Mouse (Mus musculus) ES-Bruce4 (cell line): ENCODE measurements around the gene Ptk7. TPM values are rescaled to one million over a fixed set of nuclear protein-coding genes. Genes with fewer than 3 reads are reported as not detected.

Source experiments
- H3K27ac ChIP-seq: 2 replicates; pipeline ENCODE4 v1.5.1; 2012; ENCODE audit warnings: low read length, inconsistent platforms; ENCODE audit not compliant: insufficient read depth
- H3K27me3 ChIP-seq: 2 replicates; pipeline ENCODE4 v1.6.1; 2012; ENCODE audit warnings: mild to moderate bottlenecking, low read length, inconsistent platforms; ENCODE audit not compliant: control insufficient read depth, poor library complexity, insufficient read depth, severe bottlenecking
- H3K36me3 ChIP-seq: 2 replicates; pipeline ENCODE4 v1.6.1; 2012; ENCODE audit warnings: inconsistent platforms, mild to moderate bottlenecking, low read length, moderate library complexity; ENCODE audit not compliant: control insufficient read depth, poor library complexity, insufficient read depth, severe bottlenecking
- H3K4me1 ChIP-seq: one replicate; pipeline ENCODE4 v1.8.1; 2011; ENCODE audit warnings: low read length; ENCODE audit not compliant: control insufficient read depth, insufficient read depth
- H3K4me3 ChIP-seq: 2 replicates; pipeline ENCODE4 v1.5.1; 2011; ENCODE audit warnings: low read depth, mild to moderate bottlenecking, low read length
- H3K9ac ChIP-seq: 2 replicates; pipeline ENCODE4 v1.6.1; 2012; ENCODE audit warnings: low read depth, mild to moderate bottlenecking, inconsistent platforms; ENCODE audit not compliant: poor library complexity, severe bottlenecking
- H3K9me3 ChIP-seq: replicated peaks from 2 replicates; pipeline ENCODE4 v1.6.1; 2012; ENCODE audit warnings: mild to moderate bottlenecking, low read length, inconsistent platforms; ENCODE audit not compliant: control insufficient read depth, poor library complexity, insufficient read depth, severe bottlenecking
- CTCF ChIP-seq: IDR thresholded peaks from one replicate; pipeline ENCODE4 v1.8.1; 2011; ENCODE audit warnings: low read depth, low read length
- EP300 ChIP-seq: IDR thresholded peaks from 2 replicates; pipeline ENCODE4 v1.6.1; 2011; ENCODE audit warnings: low read depth, low read length; ENCODE audit not compliant: insufficient read depth
- POLR2A ChIP-seq: IDR thresholded peaks from one replicate; pipeline ENCODE4 v1.8.1; 2011; ENCODE audit warnings: low read length; ENCODE audit not compliant: insufficient read depth
- polyA plus RNA-seq: library from polyadenylated mRNA; stranded (reverse); fragments of >200 nt; gene quantifications from 2 replicates; pipeline ENCODE4 v1.2.4, GENCODE M21; 2011; ENCODE audit warnings: low read depth; ENCODE audit not compliant: missing spikeins, insufficient read depth, insufficient read length

Gene Ptk7
- polyA plus RNA-seq, 1 experiment, result 110 TPM

DNA sequence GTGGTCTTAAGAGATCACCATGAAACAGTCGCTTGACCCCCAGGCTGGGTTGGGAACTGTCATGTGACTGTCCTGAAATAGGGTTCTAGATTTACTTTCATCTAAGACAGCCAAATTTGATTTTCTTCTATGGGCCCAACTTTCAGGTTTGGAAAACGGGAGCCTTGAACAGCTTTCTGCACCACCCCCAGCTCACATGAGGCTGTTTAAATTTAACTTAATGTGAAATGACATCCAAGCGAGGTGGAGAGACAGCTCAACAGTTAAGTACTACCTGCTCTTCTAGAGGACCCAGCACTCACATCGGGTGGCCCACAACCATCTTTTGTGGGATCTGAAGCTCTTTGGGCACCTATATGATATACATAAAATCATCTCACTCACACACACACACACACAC, 30.3 kb downstream of the Ptk7 start:
- H3K9me3 ChIP-seq, result no peaks in the 10 kb centered on the region
- H3K9ac ChIP-seq, result no peak overlapping the region
- H3K36me3 ChIP-seq, result no peaks in the 10 kb centered on the region
- no peak overlapping the region for H3K27ac ChIP-seq
- H3K4me3 ChIP-seq, result no peak overlapping the region
- TF ChIP-seq EP300 (no peak), CTCF (no peak), POLR2A (no peak)
- H3K27me3 ChIP-seq, result no peaks in the 10 kb centered on the region
- peaks cover 8% of the 10 kb centered on the region for H3K4me1 ChIP-seq

- Histone ChIP-seq H3K27ac (no peak overlapping the region), H3K27me3 (no peaks in the 10 kb centered on the region), H3K36me3 (no peaks in the 10 kb centered on the region)
These were observed 31.3 kb downstream of the Ptk7 start for GRCm38 (mm10) chr17:46597956-46598355.

DNA sequence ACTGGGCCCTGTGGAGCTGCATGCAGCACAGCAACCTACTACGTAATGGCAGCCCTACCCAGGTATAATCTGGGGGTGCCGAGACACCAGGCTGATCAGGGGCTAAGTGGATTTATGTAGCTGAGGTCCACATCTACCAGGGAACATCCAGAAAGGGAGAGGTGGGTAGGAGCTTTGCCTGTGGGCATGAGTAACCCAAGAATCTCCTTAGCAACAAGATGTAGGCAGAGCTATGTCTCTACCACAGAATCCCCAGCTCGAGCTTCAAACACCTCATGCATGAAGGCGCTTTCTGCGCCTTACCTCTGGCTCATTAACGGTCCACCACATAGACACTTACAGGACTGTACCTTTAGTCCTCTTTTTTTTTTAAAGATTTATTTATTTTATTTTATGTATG, 34.0 kb downstream of the Ptk7 start:
- H3K9ac ChIP-seq, result no peak overlapping the region; the same call in 1 of the 2 replicates
- H3K9me3 ChIP-seq, result no peaks in the 10 kb centered on the region
- H3K4me3 ChIP-seq, result no peak overlapping the region
- H3K27ac ChIP-seq, result peak overlapping the region; percentile 30; the same call in 1 of the 2 replicates
- no peak for TF ChIP-seq CTCF
- no peaks in the 10 kb centered on the region for H3K36me3 ChIP-seq
- H3K27me3 ChIP-seq, result no peaks in the 10 kb centered on the region
- H3K4me1 ChIP-seq, result peaks cover 18% of the 10 kb centered on the region

More at GRCm38 (mm10) chr17:46597956-46598355, 31.3 kb downstream of the Ptk7 start:
- TF ChIP-seq EP300 (no peak), POLR2A (no peak), CTCF (no peak)
- peaks cover 13% of the 10 kb centered on the region for H3K4me1 ChIP-seq
- no peaks in the 10 kb centered on the region for H3K9me3 ChIP-seq
- H3K4me3 ChIP-seq, result no peak overlapping the region
- H3K9ac ChIP-seq, result no peak overlapping the region

DNA sequence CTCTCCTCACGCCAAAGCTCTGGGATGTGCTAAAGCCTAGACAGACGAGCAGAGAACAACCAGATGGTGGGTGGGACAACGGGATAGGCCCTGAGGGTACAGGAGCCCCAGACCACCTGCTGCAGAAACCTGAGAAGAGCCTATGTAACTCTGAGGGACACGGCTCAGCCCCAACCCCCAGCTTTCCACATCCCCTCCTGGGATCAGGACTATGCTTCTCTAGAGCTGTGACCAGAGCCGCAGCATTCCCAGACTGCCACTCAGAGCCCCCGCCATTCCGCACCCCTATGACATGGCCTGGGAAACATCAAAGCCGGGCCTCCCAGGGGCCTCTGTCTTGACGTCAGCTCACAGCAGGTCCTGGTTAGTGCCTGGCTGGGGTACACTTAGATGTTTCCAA, 34.7 kb downstream of the Ptk7 start:
- Histone ChIP-seq H3K9ac (no peak overlapping the region), H3K9me3 (no peaks in the 10 kb centered on the region), H3K27ac (peak overlapping the region; percentile 30; the same call in 1 of the 2 replicates), H3K4me1 (peaks cover 18% of the 10 kb centered on the region), H3K27me3 (no peaks in the 10 kb centered on the region), H3K36me3 (peaks cover 4% of the 10 kb centered on the region; the same call in 1 of the 2 replicates), H3K4me3 (no peak overlapping the region)
- no peak for TF ChIP-seq POLR2A
- peak; percentile 80; the same call in 1 of the 2 replicates for TF ChIP-seq EP300
- TF ChIP-seq CTCF, result no peak

- no peak overlapping the region for H3K9ac ChIP-seq
- TF ChIP-seq EP300 (no peak), POLR2A (no peak), CTCF (no peak)
- H3K27me3 ChIP-seq, result no peaks in the 10 kb centered on the region
- H3K27ac ChIP-seq, result no peak overlapping the region
- H3K4me3 ChIP-seq, result no peak overlapping the region
- peaks cover 18% of the 10 kb centered on the region for H3K4me1 ChIP-seq
- H3K36me3 ChIP-seq, result peaks cover 9% of the 10 kb centered on the region; the same call in 1 of the 2 replicates
- H3K9me3 ChIP-seq, result no peaks in the 10 kb centered on the region
These were observed 36.2 kb downstream of the Ptk7 start for GRCm38 (mm10) chr17:46593124-46593523.

DNA sequence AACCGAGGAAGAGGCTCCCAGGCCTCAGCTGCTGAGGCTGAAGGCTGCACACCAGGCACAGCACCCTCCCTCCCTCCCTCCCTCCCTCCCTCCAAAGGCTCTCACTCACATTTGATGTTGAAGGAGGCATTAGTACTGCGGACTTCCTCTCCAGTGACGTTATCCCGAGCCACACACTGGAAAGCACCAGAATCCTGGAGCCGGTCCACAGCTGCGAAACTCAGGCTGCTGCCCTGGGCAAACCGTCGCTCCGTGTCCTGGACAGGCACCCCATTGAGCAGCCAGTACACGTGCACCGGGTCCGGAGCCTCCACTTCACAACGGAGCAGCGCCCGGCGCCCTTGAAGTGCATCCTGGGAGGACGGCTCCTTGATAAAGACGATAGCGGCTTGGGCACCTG, 37.9 kb downstream of the Ptk7 start:
- no peaks in the 10 kb centered on the region for H3K27me3 ChIP-seq
- TF ChIP-seq POLR2A, result no peak
- no peak for TF ChIP-seq EP300
- TF ChIP-seq CTCF, result no peak
- no peak overlapping the region for H3K4me3 ChIP-seq
- no peak overlapping the region for H3K9ac ChIP-seq
- H3K36me3 ChIP-seq, result peaks cover 13% of the 10 kb centered on the region
- H3K27ac ChIP-seq, result no peak overlapping the region
- peaks cover 10% of the 10 kb centered on the region for H3K4me1 ChIP-seq
- no peaks in the 10 kb centered on the region for H3K9me3 ChIP-seq
